Mouse (Mus musculus) lung, adult 2 months (tissue): ENCODE results near the gene AU040320.

Experiments
- CTCF ChIP-seq: fragments of 200-500 bp; IDR thresholded peaks from 2 replicates; pipeline ENCODE4 v1.5.1; 2011; ENCODE audit warnings: mild to moderate bottlenecking, low read length, control low read depth; ENCODE audit not compliant: insufficient read depth
- POLR2A ChIP-seq: fragments of 200-500 bp; IDR thresholded peaks from 2 replicates; pipeline ENCODE4 v1.6.1; 2011; ENCODE audit warnings: low read depth, mild to moderate bottlenecking, control low read depth, low read length, borderline replicate concordance; ENCODE audit errors: extremely low read depth

DNA sequence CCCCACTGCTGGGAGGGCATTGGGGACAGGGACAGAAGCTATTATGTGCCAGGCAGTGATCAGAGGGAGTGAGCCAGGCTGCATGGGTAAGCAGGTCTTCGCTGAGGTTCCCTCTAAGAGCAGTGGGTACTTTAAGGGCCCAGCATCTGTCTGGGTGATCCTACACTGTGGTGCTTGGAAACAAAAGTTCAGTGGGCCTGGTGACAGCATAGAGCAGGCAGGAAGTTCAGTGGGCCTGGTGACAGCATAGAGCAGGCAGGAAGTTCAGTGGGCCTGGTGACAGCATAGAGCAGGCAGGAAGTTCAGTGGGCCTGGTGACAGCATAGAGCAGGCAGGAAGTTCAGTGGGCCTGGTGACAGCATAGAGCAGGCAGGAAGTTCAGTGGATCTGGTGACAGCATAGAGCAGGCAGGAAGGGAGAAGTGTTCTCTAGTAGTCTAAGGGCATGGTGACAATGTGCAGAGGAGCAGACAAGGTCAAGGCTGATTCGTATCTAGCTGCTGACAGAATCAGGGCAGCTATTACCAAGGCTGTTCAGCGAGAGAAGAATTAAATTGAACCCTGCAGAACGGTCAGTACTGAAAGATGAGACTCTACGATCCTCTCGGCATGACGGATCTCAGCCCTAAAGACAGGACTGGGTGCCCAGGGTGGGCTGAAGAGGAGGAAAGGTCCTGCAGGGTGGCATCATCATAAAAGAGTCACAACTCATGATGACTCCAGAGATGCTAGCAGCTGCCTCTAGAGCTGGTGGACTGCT lies 96.9 kb downstream of the AU040320 start:
- TF ChIP-seq CTCF, result no peak
- no peak for TF ChIP-seq POLR2A
